Mouse (Mus musculus) limb, embryonic 10.5 days (tissue): Measurements from ENCODE around the gene Phf1. TPM values are rescaled to one million over a fixed set of nuclear protein-coding genes. Genes with fewer than 3 reads are reported as not detected.
A peak's percentile ranks its signal among the peaks of the same experiment; 100 is the strongest.

Experiments
- DNase-seq: peaks from one replicate; pipeline ENCODE4 v3.0.0-alpha.2; 2017; ENCODE audit warnings: low spot score
- H3K27ac ChIP-seq: fragments of 300-500 bp; sonication (generic); 2 replicates; pipeline ENCODE4 v1.5.1; 2016; ENCODE audit warnings: mild to moderate bottlenecking
- H3K27me3 ChIP-seq: fragments of 300-500 bp; sonication (generic); 2 replicates; pipeline ENCODE4 v1.6.1; 2016; ENCODE audit warnings: low read depth, mild to moderate bottlenecking; ENCODE audit not compliant: poor library complexity, severe bottlenecking
- H3K36me3 ChIP-seq: fragments of 300-500 bp; sonication (generic); 2 replicates; pipeline ENCODE4 v1.6.1; 2016; ENCODE audit warnings: mild to moderate bottlenecking, moderate library complexity
- H3K4me1 ChIP-seq: fragments of 300-500 bp; sonication (generic); 2 replicates; pipeline ENCODE4 v1.6.1; 2016
- H3K4me3 ChIP-seq: fragments of 300-500 bp; sonication (generic); 2 replicates; pipeline ENCODE4 v1.5.1; 2016; ENCODE audit warnings: mild to moderate bottlenecking, moderate library complexity
- H3K9me3 ChIP-seq: fragments of 300-500 bp; sonication (generic); replicated peaks from 2 replicates; pipeline ENCODE4 v1.6.1; 2016; ENCODE audit warnings: mild to moderate bottlenecking
- WGBS: fragments of 180-500 bp; shearing (Covaris S2); methylation state at CpG from one replicate; pipeline ENCODE4 v1.1.7; 2016; 5-methylcytosine and 5-hydroxymethylcytosine counted together
- polyA plus RNA-seq: library from polyadenylated mRNA; unstranded; fragments of >200 nt; fragmentation: Nextera tagmentation; extraction: Ambion mirVana; gene quantifications from 2 replicates; pipeline ENCODE4 v1.2.1, GENCODE M21; 2016

Phf1 gene
- polyA plus RNA-seq, 1 experiment from 2014 or later: 5.0 TPM

- Histone ChIP-seq H3K4me1 (peaks cover 80% of the 10 kb centered on the region), H3K36me3 (peaks cover 11% of the 10 kb centered on the region; the same call in 1 of the 2 replicates), H3K27ac (peak overlapping the region; percentile 93), H3K4me3 (peak overlapping the region; percentile 80), H3K9me3 (no peaks in the 10 kb centered on the region), H3K27me3 (peaks cover 6% of the 10 kb centered on the region)
- under 1% methylated on average over 69 of the region's 87 CpGs for WGBS
- peak; percentile 75 for DNase-seq
Observed at GRCm38 (mm10) chr17:26948316-26949050, 15.6 kb downstream of the Phf1 start.

GRCm38 (mm10) chr17:26949051-26949577, 16.3 kb downstream of the Phf1 start:
- Histone ChIP-seq H3K4me1 (peaks cover 86% of the 10 kb centered on the region), H3K27me3 (peaks cover 6% of the 10 kb centered on the region), H3K4me3 (peak overlapping the region; percentile 80), H3K9me3 (no peaks in the 10 kb centered on the region), H3K27ac (peak overlapping the region; percentile 93), H3K36me3 (peaks cover 11% of the 10 kb centered on the region)
- DNase-seq: peak; percentile 62
- 10% methylated on average over 14 of the region's 14 CpGs for WGBS

GRCm38 (mm10) chr17:26949866-26950265, 17.0 kb downstream of the Phf1 start:
- peaks cover 11% of the 10 kb centered on the region for H3K36me3 ChIP-seq
- peak overlapping the region; percentile 93 for H3K27ac ChIP-seq
- peaks cover 93% of the 10 kb centered on the region for H3K4me1 ChIP-seq
- H3K4me3 ChIP-seq: peak overlapping the region; percentile 80
- peaks cover 6% of the 10 kb centered on the region for H3K27me3 ChIP-seq
- no peak for DNase-seq
- 42% methylated on average over 5 of the region's 5 CpGs for WGBS
- no peaks in the 10 kb centered on the region for H3K9me3 ChIP-seq

GRCm38 (mm10) chr17:26950560-26951288, 17.9 kb downstream of the Phf1 start:
- Histone ChIP-seq H3K4me1 (peaks cover 90% of the 10 kb centered on the region), H3K9me3 (no peaks in the 10 kb centered on the region), H3K27ac (peak overlapping the region; percentile 93), H3K4me3 (peak overlapping the region; percentile 80), H3K36me3 (peaks cover 18% of the 10 kb centered on the region), H3K27me3 (peaks cover 6% of the 10 kb centered on the region)
- DNase-seq: no peak
- WGBS: 40% methylated on average over 7 of the region's 7 CpGs

GRCm38 (mm10) chr17:26951406-26951805, 18.6 kb downstream of the Phf1 start:
- peaks cover 24% of the 10 kb centered on the region for H3K36me3 ChIP-seq
- WGBS: under 1% methylated on average over 10 of the region's 11 CpGs
- peak overlapping the region; percentile 93 for H3K27ac ChIP-seq
- DNase-seq: peak; percentile 94
- peak overlapping the region; percentile 80 for H3K4me3 ChIP-seq
- peaks cover 83% of the 10 kb centered on the region for H3K4me1 ChIP-seq
- no peaks in the 10 kb centered on the region for H3K9me3 ChIP-seq
- peaks cover 6% of the 10 kb centered on the region for H3K27me3 ChIP-seq

- DNase-seq: no peak
- Histone ChIP-seq H3K9me3 (no peaks in the 10 kb centered on the region), H3K36me3 (peaks cover 33% of the 10 kb centered on the region), H3K27ac (peak overlapping the region; percentile 93), H3K4me3 (peak overlapping the region; percentile 80), H3K27me3 (peaks cover 5% of the 10 kb centered on the region), H3K4me1 (peaks cover 75% of the 10 kb centered on the region)
- WGBS: 1% methylated on average over 23 of the region's 23 CpGs
Observed at GRCm38 (mm10) chr17:26951952-26952877, 19.4 kb downstream of the Phf1 start.

- Histone ChIP-seq H3K4me3 (peak overlapping the region; percentile 80), H3K36me3 (peaks cover 42% of the 10 kb centered on the region), H3K27ac (peak overlapping the region; percentile 93), H3K4me1 (peaks cover 67% of the 10 kb centered on the region), H3K27me3 (no peaks in the 10 kb centered on the region), H3K9me3 (no peaks in the 10 kb centered on the region)
- WGBS: 27% methylated on average over 6 of the region's 6 CpGs
- DNase-seq: no peak
Observed at GRCm38 (mm10) chr17:26953201-26953600, 20.3 kb downstream of the Phf1 start.

GRCm38 (mm10) chr17:26953726-26954125, 20.9 kb downstream of the Phf1 start:
- Histone ChIP-seq H3K27ac (peak overlapping the region; percentile 93), H3K4me3 (peak overlapping the region; percentile 80), H3K9me3 (no peaks in the 10 kb centered on the region), H3K36me3 (peaks cover 48% of the 10 kb centered on the region), H3K4me1 (peaks cover 62% of the 10 kb centered on the region), H3K27me3 (no peaks in the 10 kb centered on the region)
- 16% methylated on average over 15 of the region's 16 CpGs for WGBS
- DNase-seq: no peak

- Histone ChIP-seq H3K9me3 (no peaks in the 10 kb centered on the region), H3K27me3 (no peaks in the 10 kb centered on the region), H3K4me1 (peaks cover 36% of the 10 kb centered on the region), H3K27ac (no peak overlapping the region), H3K4me3 (no peak overlapping the region), H3K36me3 (peaks cover 73% of the 10 kb centered on the region)
- 89% methylated on average over 5 of the region's 5 CpGs for WGBS
- no peak for DNase-seq
Observed at GRCm38 (mm10) chr17:26956309-26956708, 23.5 kb downstream of the Phf1 start.

- no peaks in the 10 kb centered on the region for H3K27me3 ChIP-seq
- 95% methylated on average over 18 of the region's 18 CpGs for WGBS
- no peaks in the 10 kb centered on the region for H3K9me3 ChIP-seq
- peaks cover 30% of the 10 kb centered on the region for H3K4me1 ChIP-seq
- H3K4me3 ChIP-seq: no peak overlapping the region
- H3K36me3 ChIP-seq: peaks cover 79% of the 10 kb centered on the region
- DNase-seq: no peak
- no peak overlapping the region for H3K27ac ChIP-seq
Observed at GRCm38 (mm10) chr17:26956895-26957294, 24.0 kb downstream of the Phf1 start.

- DNase-seq: no peak
- H3K36me3 ChIP-seq: peaks cover 86% of the 10 kb centered on the region
- no peak overlapping the region for H3K27ac ChIP-seq
- H3K4me1 ChIP-seq: peaks cover 21% of the 10 kb centered on the region
- no peaks in the 10 kb centered on the region for H3K27me3 ChIP-seq
- no peak overlapping the region for H3K4me3 ChIP-seq
- WGBS: 93% methylated on average over 5 of the region's 5 CpGs
- H3K9me3 ChIP-seq: no peaks in the 10 kb centered on the region
Observed at GRCm38 (mm10) chr17:26957872-26958271, 25.0 kb downstream of the Phf1 start.

- no peak overlapping the region for H3K27ac ChIP-seq
- WGBS: 57% methylated on average over 5 of the region's 5 CpGs
- no peaks in the 10 kb centered on the region for H3K27me3 ChIP-seq
- DNase-seq: no peak
- peaks cover 95% of the 10 kb centered on the region for H3K36me3 ChIP-seq
- no peaks in the 10 kb centered on the region for H3K9me3 ChIP-seq
- peaks cover 10% of the 10 kb centered on the region for H3K4me1 ChIP-seq
- no peak overlapping the region for H3K4me3 ChIP-seq
Observed at GRCm38 (mm10) chr17:26958880-26959279, 26.0 kb downstream of the Phf1 start.
